Mouse (Mus musculus): ENCODE measurements around the gene Thbs1.

GRCm38 (mm10) chr2:118069975-118070374 is 41.7 kb upstream of the Thbs1 start:
- no peak for TF ChIP-seq CTCF (IDR thresholded peaks at IDR 0.05; ENCODE audit: low read depth, low read length)
- no peak for TF ChIP-seq TAL1 (conservative IDR thresholded peaks at IDR 0.05; ENCODE audit: low read depth, low read length)
- no peak for TF ChIP-seq GATA1 (IDR thresholded peaks at IDR 0.05; ENCODE audit: borderline replicate concordance, low read length)
- no peak for TF ChIP-seq GATA2 (IDR thresholded peaks at IDR 0.05; ENCODE audit: borderline replicate concordance, low read depth, low read length)
- no peak for TF ChIP-seq POLR2AphosphoS5 (IDR thresholded peaks at IDR 0.05; ENCODE audit: insufficient replicate concordance, low read depth, low read length)

Measured in G1E (cell line).